Mouse (Mus musculus): ENCODE measurements around the gene Cacna1c.

GRCm38 (mm10) chr6:118736491-118736890 is 459.7 kb downstream of the Cacna1c start:
- TF ChIP-seq POLR2A (IDR thresholded peaks at IDR 0.05; ENCODE audit: insufficient read depth, low read length), result no peak
- no peak for TF ChIP-seq CTCF (IDR thresholded peaks at IDR 0.05; ENCODE audit: low read depth, low read length)

Measured in ES-Bruce4 (cell line).